Mouse (Mus musculus): ENCODE measurements around the gene Slc22a3. TPM values are rescaled to one million over a fixed set of nuclear protein-coding genes. Genes with fewer than 3 reads are reported as not detected.
A peak's percentile ranks its signal among the peaks of the same experiment; 100 is the strongest.

Slc22a3 gene
- polyA plus RNA-seq, 1 experiment from 2014 or later: 0.51 TPM

GRCm38 (mm10) chr17:12420886-12421574 is 86.5 kb downstream of the Slc22a3 start:
- no peak overlapping the region for H3K4me2 ChIP-seq (replicated peaks)
- 64% methylated on average over 16 of the region's 16 CpGs for WGBS

GRCm38 (mm10) chr17:12419491-12420079 is 87.9 kb downstream of the Slc22a3 start:
- Histone ChIP-seq H3K4me3 (replicated peaks) (no peak overlapping the region), H3K4me1 (replicated peaks) (peaks cover 5% of the 10 kb centered on the region; the same call in 1 of the 2 replicates), H3K9me3 (no peaks in the 10 kb centered on the region), H3K36me3 (no peaks in the 10 kb centered on the region), H3K9ac (replicated peaks) (no peak overlapping the region), H3K27me3 (no peaks in the 10 kb centered on the region), H3K27ac (no peak overlapping the region), H3K4me2 (replicated peaks) (no peak overlapping the region)
- ATAC-seq: no peak
- 81% methylated on average over 19 of the region's 19 CpGs for WGBS

More at GRCm38 (mm10) chr17:12420886-12421574, 86.5 kb downstream of the Slc22a3 start:
- Histone ChIP-seq H3K9me3 (no peaks in the 10 kb centered on the region), H3K4me1 (replicated peaks) (no peaks in the 10 kb centered on the region), H3K4me3 (replicated peaks) (no peak overlapping the region), H3K9ac (replicated peaks) (no peak overlapping the region), H3K27me3 (no peaks in the 10 kb centered on the region), H3K27ac (no peak overlapping the region), H3K36me3 (no peaks in the 10 kb centered on the region)
- ATAC-seq: no peak

- H3K4me3 ChIP-seq (replicated peaks): no peak overlapping the region
- no peak overlapping the region for H3K27ac ChIP-seq
- H3K4me2 ChIP-seq (replicated peaks): no peak overlapping the region
- no peaks in the 10 kb centered on the region for H3K27me3 ChIP-seq
- WGBS: 55% methylated on average over 6 of the region's 6 CpGs
- H3K4me1 ChIP-seq (replicated peaks): peaks cover 5% of the 10 kb centered on the region; the same call in 1 of the 2 replicates
- H3K36me3 ChIP-seq: no peaks in the 10 kb centered on the region
- 0 out of 2 replicates have a peak, but pooled peaks have one; percentile 62 for ATAC-seq
- H3K9ac ChIP-seq (replicated peaks): no peak overlapping the region
- no peaks in the 10 kb centered on the region for H3K9me3 ChIP-seq
These were observed 91.1 kb downstream of the Slc22a3 start for GRCm38 (mm10) chr17:12416250-12416895.

- no peak for ATAC-seq
- 68% methylated on average over 5 of the region's 5 CpGs for WGBS
- H3K9ac ChIP-seq (replicated peaks): no peak overlapping the region
These were observed 91.8 kb downstream of the Slc22a3 start for GRCm38 (mm10) chr17:12415741-12416140.

GRCm38 (mm10) chr17:12415031-12415735 is 92.3 kb downstream of the Slc22a3 start:
- Histone ChIP-seq H3K4me1 (replicated peaks) (peaks cover 5% of the 10 kb centered on the region; the same call in 1 of the 2 replicates), H3K9me3 (no peaks in the 10 kb centered on the region), H3K27ac (no peak overlapping the region), H3K36me3 (no peaks in the 10 kb centered on the region), H3K27me3 (no peaks in the 10 kb centered on the region), H3K4me2 (replicated peaks) (no peak overlapping the region), H3K9ac (replicated peaks) (no peak overlapping the region), H3K4me3 (replicated peaks) (no peak overlapping the region)
- 0 out of 2 replicates have a peak, but pooled peaks have one; percentile 50 for ATAC-seq
- 56% methylated on average over 15 of the region's 15 CpGs for WGBS

More at GRCm38 (mm10) chr17:12415741-12416140, 91.8 kb downstream of the Slc22a3 start:
- H3K4me2 ChIP-seq (replicated peaks): no peak overlapping the region
- no peaks in the 10 kb centered on the region for H3K9me3 ChIP-seq
- H3K4me1 ChIP-seq (replicated peaks): peaks cover 5% of the 10 kb centered on the region; the same call in 1 of the 2 replicates
- H3K4me3 ChIP-seq (replicated peaks): no peak overlapping the region
- no peaks in the 10 kb centered on the region for H3K36me3 ChIP-seq
- no peaks in the 10 kb centered on the region for H3K27me3 ChIP-seq
- H3K27ac ChIP-seq: no peak overlapping the region

GRCm38 (mm10) chr17:12412891-12413237 is 94.6 kb downstream of the Slc22a3 start:
- 75% methylated on average over 3 of the region's 3 CpGs for WGBS
- no peaks in the 10 kb centered on the region for H3K27me3 ChIP-seq

GRCm38 (mm10) chr17:12412181-12412890 is 95.2 kb downstream of the Slc22a3 start:
- Histone ChIP-seq H3K9me3 (no peaks in the 10 kb centered on the region), H3K27ac (no peak overlapping the region), H3K36me3 (no peaks in the 10 kb centered on the region), H3K27me3 (no peaks in the 10 kb centered on the region), H3K4me3 (replicated peaks) (no peak overlapping the region), H3K4me2 (replicated peaks) (no peak overlapping the region), H3K4me1 (replicated peaks) (peaks cover 5% of the 10 kb centered on the region; the same call in 1 of the 2 replicates), H3K9ac (replicated peaks) (no peak overlapping the region)
- WGBS: 77% methylated on average over 10 of the region's 10 CpGs
- no peak for ATAC-seq

More at GRCm38 (mm10) chr17:12412891-12413237, 94.6 kb downstream of the Slc22a3 start:
- Histone ChIP-seq H3K27ac (no peak overlapping the region), H3K9me3 (no peaks in the 10 kb centered on the region), H3K36me3 (no peaks in the 10 kb centered on the region), H3K4me1 (replicated peaks) (peaks cover 5% of the 10 kb centered on the region; the same call in 1 of the 2 replicates), H3K4me2 (replicated peaks) (no peak overlapping the region), H3K9ac (replicated peaks) (no peak overlapping the region), H3K4me3 (replicated peaks) (no peak overlapping the region)
- ATAC-seq: no peak

GRCm38 (mm10) chr17:12409346-12409944 is 98.1 kb downstream of the Slc22a3 start:
- Histone ChIP-seq H3K4me2 (replicated peaks) (no peak overlapping the region), H3K27me3 (no peaks in the 10 kb centered on the region), H3K4me1 (replicated peaks) (no peaks in the 10 kb centered on the region), H3K27ac (no peak overlapping the region), H3K36me3 (no peaks in the 10 kb centered on the region), H3K9me3 (no peaks in the 10 kb centered on the region), H3K9ac (replicated peaks) (no peak overlapping the region), H3K4me3 (replicated peaks) (no peak overlapping the region)
- WGBS: 83% methylated on average over 11 of the region's 11 CpGs
- ATAC-seq: no peak

GRCm38 (mm10) chr17:12403420-12403819 is 104.1 kb downstream of the Slc22a3 start:
- H3K27ac ChIP-seq: no peak overlapping the region
- H3K4me1 ChIP-seq (replicated peaks): no peaks in the 10 kb centered on the region
- WGBS: 71% methylated on average over 7 of the region's 7 CpGs
- H3K9me3 ChIP-seq: no peaks in the 10 kb centered on the region
- no peaks in the 10 kb centered on the region for H3K36me3 ChIP-seq
- ATAC-seq: no peak
- H3K4me2 ChIP-seq (replicated peaks): no peak overlapping the region
- no peak overlapping the region for H3K4me3 ChIP-seq (replicated peaks)
- H3K27me3 ChIP-seq: no peaks in the 10 kb centered on the region
- H3K9ac ChIP-seq (replicated peaks): no peak overlapping the region

- Histone ChIP-seq H3K27ac (no peak overlapping the region), H3K27me3 (no peaks in the 10 kb centered on the region), H3K4me3 (replicated peaks) (no peak overlapping the region), H3K9me3 (no peaks in the 10 kb centered on the region), H3K4me2 (replicated peaks) (no peak overlapping the region), H3K4me1 (replicated peaks) (no peaks in the 10 kb centered on the region), H3K36me3 (no peaks in the 10 kb centered on the region), H3K9ac (replicated peaks) (no peak overlapping the region)
- no peak for ATAC-seq
- 95% methylated on average over 9 of the region's 9 CpGs for WGBS
These were observed 111.3 kb downstream of the Slc22a3 start for GRCm38 (mm10) chr17:12396163-12396677.

GRCm38 (mm10) chr17:12388239-12388638 is 119.3 kb downstream of the Slc22a3 start:
- Histone ChIP-seq H3K27me3 (no peaks in the 10 kb centered on the region), H3K4me1 (replicated peaks) (no peaks in the 10 kb centered on the region), H3K36me3 (no peaks in the 10 kb centered on the region), H3K4me3 (replicated peaks) (no peak overlapping the region), H3K4me2 (replicated peaks) (no peak overlapping the region), H3K9me3 (no peaks in the 10 kb centered on the region), H3K27ac (no peak overlapping the region), H3K9ac (replicated peaks) (no peak overlapping the region)
- no peak for ATAC-seq
- WGBS: 94% methylated on average over 7 of the region's 7 CpGs

Data from midbrain, embryonic 13.5 days (tissue).